Mouse (Mus musculus): ENCODE data around the gene Sla2.
"Not testable (repeated sequence)": the region's sequence is repeated elsewhere in the genome, so short reads cannot be mapped to it uniquely, and the experiment has no call there.

Gene Sla2

DNA sequence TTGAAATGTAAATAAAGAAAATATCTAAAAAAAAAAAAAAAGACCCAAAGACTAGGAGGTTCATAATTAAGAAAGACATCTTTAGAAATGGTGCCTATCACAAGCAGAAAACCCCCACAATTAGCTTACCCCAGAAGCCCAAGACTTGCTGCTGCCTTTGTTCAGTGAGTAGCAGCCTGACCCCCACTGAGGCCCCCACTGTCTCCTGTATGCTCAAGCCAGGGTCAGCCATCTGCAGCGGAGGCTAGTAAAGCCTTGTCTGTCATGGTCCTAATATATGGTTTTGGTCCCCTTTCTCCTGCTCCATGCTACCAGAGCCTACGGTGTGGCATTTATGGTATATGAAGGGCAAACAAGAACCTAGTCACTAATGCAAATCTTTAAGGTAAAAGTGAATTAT, 14.4 kb upstream of the Sla2 start:
- DNase-seq (ENCODE audit: low read depth, low spot score), result no peak

DNA sequence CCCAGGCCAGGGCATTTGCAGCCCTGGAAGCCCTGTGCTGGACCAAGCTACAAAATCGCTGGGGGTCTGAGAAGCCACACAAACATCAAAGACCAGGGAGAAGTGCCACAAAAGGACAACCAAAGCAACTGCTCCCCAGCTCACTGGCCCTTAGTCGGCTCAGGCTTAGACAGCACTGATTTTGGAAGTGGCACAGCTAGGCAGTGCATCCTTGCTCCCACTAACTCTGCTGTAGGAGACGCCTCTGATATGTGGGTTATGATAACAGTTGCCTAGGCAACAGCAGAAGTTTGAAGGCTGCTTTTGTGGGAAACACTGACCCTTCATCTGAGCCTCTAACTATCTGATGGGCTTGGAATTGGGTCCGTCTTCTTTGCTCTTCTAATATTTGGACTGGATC, 12.2 kb upstream of the Sla2 start:
- DNase-seq (ENCODE audit: low read depth, low spot score), result no peak

DNA sequence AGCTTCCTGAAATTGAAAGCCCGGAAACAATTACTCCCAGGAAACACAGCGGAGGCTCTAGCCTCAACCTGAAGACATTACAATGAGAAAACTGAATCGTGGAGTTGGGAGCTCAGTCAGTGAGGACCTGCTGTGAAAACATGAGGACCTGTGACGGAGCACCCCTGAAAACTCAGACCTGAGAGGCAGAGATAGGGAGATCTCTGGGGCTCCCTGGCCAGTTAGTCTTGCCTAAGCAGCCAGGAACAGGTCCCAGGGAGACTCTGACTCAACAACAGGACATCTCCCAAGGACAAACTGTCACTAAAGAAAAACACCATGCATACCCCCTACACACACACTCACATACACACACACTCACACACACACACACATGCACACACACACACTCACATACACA, 11.4 kb upstream of the Sla2 start:
- DNase-seq (ENCODE audit: low read depth, low spot score), result no peak

DNA sequence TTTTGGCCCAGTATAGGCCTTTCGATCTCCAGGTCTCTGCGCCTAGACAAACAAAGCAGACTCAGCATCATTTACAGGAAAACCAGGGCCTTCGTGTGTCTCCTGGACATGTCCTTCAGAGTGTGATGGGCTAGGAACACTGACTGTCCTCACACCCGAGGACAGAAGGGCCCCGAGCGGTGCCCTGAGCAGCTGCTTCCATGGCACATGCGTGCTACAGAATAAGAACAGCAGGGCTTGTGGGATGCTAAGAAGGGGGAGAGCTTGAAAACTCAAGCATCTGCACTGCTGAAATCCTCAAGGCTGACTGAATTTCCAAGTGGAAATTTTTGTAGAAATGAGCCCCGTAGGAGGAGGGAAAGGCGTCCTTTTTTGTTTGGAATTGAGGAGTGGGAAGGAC, 10.0 kb upstream of the Sla2 start:
- DNase-seq (ENCODE audit: low read depth, low spot score), result no peak

DNA sequence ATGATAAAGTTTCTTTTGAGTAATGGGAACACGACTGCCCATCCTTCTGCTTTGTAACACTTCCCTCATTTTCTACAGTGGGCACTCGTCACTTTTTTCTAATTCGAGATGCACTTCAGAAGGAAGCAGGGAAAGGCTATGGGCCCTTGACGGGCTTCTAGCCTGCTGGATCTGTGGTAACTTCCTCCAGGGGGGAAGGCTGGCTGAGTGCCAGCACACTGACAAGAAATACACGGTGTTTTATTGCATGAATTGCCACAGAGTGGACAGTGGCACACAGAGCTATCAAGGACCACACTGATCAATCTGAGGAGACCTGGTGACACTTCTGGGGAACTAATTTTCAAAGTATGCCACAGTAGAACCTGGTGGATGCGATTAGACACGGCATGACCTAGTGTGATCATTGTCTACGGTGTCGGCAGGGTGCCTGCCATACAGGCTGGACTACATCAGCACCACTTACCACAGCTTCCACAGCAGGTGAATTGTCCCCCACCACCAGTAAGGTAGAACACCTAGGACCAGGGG, 9.5 kb upstream of the Sla2 start:
- no peak for DNase-seq (ENCODE audit: low read depth, low spot score)

DNA sequence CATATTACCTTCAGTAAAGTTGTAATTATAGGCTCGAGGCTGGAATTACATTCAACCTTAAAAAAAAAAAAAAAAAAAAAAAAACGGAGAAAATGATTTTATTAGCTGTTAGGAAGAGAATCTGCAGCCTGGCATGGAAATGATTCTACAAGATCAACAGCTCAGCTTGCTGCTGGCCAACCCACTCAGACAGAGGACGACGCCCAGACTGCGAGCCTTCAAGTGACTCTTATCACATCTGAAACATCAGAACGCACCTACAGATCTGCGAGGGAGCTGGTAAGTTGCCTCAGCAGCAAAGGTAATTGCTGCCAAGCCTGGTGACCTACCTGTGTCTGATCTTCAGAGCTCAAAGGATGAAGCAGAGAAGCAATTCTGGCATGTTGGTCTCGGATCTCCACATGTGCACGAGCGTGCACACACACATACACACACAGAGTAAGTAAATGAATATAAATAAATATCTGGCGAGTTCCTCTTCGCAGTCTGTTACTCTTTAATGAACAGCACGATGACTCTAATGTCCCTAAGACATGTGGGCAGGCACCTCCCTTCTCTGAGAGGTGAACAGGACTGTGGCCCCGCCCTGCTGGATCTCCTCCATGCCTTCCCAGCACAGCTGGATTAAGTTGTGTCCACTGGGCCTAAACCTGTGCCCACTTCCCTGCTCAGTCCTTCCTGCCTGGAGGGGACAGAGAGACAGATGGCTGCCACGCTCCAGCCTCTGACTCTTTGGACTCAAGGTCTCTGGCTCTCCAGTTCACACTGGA, 7.7 kb upstream of the Sla2 start:
- no peak for DNase-seq (ENCODE audit: low read depth, low spot score)

DNA sequence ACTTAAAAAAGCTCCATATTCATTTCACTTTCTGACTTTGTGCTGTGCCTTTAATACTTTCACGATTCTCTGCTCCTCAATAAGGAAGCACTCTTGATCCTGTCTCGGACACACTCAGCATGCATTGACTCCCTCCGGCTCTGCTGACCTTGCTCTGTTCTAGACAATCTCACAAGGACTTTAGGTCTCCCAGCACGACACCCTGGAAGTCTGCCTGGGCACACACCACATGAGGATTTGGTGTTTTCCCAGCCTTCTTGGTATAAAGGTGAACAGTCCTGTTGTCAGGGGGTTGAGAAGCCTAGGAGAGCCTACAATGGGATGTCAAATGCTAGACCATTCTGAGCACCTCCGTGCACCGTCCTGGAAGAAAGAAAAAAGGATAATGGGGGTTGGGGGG, 5.8 kb upstream of the Sla2 start:
- no peak for DNase-seq (ENCODE audit: low read depth, low spot score)

DNA sequence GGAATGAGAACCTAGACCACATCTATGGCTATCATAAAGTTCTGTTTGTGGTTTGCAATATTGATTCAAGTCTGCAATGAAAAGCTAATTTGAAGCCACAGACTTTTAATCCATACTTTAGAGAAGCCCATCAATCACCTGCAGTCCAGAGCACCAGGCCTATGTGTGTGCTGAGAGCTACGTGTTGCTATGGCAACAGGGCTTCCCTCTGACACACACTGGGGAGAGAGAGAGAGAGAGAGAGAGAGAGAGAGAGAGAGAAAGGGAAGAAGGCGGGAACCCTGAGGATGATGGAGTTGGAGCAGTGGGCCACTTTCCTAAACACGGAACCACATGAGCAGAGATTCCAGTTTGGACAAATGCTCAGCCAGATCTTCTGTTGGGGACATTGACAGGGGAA, 5.2 kb upstream of the Sla2 start:
- no peak for DNase-seq (ENCODE audit: low read depth, low spot score)

DNA sequence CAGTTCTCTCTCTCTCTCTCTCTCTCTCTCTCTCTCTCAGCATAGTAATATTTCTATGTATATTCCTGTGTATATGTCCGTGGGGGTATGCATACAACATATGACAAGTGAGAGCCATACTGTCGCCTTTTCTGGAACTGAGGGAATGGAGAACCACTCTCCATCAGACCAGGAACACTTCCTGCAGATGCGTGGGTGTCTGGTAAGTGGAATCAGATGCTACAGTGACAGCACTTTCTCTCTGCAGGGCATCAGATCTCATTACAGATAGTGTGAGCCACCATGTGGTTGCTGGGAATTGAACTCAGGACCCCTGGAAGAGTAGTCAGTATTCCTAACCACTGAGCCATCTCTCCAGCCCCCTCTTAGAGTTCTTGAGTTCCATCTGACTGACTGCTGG, 1.5 kb upstream of the Sla2 start:
- no peak for DNase-seq (ENCODE audit: low read depth, low spot score)

DNA sequence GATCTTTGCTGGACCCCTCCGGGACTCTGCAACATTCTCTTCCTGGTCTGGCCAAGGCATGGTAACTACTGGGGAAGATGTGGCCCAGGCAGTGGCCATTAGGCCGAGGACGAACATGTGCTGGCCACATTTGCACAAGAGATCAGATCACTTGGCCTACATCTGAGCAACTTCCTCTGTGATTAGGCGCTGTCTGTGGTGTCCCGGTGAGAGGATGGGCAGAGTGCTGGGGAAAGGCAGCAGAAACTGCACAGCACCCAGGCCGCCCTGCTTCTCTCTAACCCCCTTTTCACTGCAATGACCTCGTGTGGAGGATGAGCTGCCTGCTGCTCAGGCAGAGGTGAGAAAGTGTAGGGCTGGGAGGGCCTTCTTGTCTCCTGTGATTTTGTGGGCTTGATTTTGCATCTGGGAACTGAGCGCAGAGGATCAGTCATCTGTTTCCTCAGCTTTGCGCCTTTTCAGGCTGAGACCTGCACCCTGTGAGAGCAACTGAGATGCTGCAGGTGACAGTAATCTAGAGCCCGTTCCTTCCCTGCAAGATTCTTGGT, 834 bp downstream of the Sla2 start:
- no peak for DNase-seq (ENCODE audit: low read depth, low spot score)

DNA sequence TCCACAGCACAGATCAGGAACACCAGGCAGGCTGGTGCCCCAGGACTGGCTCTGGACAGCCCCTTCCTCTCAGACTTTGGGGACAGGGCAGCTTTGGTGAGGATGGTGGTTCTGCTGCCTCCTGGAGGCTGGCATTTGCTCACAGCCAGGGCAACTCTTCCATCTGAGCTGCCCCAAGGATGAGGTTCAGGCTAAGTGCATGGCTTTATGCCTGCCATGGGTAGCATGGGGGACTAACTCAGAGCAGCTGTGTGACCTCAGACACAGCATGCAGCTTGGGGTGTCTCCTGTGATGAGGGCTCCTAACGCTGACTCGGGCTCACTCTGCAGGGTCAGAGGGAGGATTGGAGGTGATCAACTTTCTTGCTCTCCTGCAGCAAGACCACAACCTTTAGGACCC, 1.3 kb downstream of the Sla2 start:
- not testable (repeated sequence) for DNase-seq (ENCODE audit: low read depth, low spot score)

DNA sequence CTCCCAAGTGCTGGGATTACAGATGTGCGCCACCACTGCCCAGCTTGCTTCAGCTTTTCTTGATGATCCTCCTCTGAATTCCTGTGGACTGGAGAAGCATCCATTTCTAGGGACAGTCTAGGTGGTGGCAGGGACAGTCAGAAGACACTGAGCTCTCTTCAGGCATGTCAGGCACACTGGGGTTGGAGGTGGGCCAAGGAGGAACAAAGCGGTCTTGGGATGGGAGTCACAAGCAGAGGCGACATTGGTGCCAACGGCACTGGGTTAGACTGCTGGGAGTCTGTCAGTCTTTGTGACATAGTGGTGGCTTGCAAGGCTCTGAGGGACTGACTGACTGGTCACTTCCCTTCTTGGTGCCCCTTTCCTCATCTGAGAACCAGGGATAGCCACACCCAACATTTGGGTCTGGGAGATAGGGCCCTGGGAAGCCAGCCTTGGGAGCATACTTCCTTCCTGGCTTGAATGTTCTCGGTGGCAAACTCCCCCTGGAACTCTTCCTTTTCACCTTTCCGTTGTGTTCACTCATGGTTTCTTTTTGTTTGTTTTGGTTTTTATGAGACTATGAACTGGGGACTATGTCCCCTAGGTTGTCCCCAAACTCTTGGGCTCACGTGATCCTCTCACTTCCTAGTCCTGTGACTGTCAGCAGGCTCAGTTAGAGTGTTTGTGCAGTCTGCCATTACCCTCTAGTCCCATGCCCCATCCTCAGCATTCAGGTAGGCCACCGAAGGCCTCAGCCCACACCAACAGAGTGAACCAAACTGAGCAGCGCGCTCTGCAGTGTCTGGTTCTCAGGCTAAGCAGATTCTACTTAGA, 2.4 kb downstream of the Sla2 start:
- DNase-seq (ENCODE audit: low read depth, low spot score), result no peak

DNA sequence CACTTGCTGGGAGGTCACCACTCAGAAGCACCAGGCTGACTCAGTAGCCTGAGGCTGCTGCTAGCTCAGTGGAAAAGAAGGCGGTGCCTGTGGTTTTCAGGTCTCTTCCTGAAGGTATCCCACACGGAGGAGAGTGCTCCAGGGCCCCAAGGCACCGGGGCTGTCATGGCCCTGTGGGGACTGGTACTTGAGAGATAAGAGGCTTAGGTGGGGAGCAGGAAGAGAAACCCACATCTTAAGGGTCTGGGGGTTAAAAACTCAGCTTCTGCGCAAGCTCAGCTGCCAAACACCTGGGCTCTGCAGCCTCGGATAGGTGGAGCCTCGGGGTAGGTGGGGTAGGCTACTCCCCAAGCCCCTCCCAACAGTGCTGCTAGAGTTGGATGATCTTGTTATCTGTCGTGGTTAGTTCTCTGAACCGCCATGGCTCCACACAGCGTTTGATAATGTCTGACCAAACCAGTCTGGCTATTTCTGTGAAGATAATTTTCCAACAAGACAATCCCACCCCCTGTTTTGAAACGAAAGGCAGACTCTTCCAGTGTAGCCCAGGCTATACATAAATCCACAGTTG, 4.5 kb downstream of the Sla2 start:
- no peak for DNase-seq (ENCODE audit: low read depth, low spot score)

DNA sequence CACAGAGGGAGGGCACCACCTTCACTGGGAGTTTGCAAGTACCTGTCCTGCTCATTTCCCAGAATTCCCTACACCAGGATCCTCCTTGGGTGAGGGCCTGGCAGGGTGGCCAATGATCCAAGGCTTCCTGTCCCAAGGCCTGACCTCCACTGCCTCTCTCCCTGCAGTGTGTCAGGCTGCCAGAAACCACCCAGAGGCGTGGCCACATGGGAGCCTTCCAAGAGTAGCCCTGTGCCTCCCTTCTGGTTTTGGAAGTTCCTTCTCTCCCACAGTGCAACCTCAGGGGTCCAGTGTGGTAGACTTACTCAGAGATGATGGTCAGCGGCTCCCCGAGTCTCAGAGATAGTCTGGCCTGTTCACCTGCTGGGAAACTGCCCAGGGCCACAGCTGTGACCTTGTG, 7.5 kb downstream of the Sla2 start:
- DNase-seq (ENCODE audit: low read depth, low spot score), result no peak

DNA sequence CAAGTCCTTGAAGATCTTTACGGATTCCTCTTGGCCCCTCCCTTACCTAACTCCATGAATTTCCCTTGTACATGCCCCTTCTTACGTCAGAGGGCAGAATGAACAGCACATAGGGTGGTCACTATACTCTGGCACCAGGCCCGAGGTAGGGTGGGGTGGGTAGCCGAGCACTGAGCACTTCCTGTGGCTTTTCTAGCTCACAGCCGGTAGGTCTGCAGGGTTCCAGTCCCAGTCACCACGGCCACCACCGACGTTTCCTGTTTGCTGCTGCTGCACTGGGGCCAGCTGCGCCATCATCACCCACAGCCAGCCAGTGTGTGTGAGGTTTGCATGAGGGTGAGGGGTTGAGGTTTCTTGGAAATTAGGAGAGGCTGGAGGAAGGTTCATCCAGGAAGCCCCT, 9.3 kb downstream of the Sla2 start:
- no peak for DNase-seq (ENCODE audit: low read depth, low spot score)

DNA sequence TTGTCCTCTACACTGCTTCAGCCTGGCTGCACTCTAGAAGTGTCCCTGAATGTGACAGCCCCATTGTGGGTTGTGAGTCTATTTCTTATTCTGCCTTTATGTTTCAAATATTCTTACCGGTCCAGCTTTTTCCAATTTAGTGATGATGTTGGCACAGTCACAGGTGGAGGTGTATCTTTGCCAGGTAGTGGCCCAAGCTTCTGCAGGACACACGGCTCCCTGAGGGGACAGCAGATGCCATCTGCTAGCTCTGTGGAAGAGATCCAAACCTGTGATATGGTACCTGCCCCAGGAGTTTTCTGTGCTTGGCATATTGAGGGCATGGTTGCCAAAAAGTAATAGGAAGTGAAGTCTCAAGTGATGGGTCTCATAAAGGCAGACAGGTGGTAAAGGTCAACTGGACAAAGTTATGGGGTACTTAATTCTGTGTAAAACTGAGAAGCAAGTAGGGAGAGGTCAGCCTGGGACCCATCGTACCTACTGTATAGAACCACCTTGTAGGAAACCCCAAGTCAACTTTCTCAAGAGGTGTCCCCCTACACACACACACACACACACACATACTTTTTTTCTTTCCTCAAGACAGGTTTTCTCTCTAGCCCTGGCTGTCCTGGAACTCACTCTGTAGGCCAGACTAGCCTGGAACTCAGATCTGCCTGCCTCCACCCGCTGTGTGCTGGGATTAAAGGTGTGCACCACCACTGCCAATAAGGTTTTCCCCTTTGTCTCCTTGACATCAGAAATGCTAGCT, 12.1 kb downstream of the Sla2 start:
- DNase-seq (ENCODE audit: low read depth, low spot score), result no peak

DNA sequence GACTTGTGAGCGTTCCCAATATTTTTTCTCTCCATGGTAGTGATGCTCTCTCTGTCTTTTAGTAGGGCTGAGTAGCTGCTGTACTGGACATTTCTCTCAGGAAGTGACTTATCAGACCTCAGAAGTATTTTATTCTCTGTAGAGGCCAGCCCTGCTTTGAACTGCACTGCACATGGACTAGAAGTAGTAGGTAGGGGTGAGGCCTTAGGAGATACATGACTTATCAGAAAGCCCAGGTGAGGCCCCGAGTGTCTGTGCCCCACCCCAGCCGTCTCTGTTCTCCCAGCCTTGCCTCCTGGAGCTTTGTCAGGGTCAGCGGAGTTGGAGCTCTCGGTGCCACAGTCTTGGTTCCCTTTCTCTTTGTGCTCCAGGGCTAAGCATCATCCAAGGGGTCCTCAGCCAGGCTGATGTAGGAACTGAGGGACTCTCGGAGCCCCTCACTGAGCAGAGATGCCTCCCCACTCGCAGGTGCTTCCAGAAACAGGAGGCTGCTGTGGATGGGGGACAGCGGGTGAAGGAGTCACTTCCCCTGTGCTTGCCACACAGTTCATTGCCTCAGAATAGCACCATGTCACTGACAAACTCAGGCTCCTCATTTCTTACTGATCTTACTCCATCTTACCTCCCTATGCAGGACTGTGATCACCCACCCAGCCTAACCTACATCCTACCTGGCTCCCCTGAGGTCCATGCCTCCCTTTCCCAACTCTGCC, 12.8 kb downstream of the Sla2 start:
- no peak for DNase-seq (ENCODE audit: low read depth, low spot score)

DNA sequence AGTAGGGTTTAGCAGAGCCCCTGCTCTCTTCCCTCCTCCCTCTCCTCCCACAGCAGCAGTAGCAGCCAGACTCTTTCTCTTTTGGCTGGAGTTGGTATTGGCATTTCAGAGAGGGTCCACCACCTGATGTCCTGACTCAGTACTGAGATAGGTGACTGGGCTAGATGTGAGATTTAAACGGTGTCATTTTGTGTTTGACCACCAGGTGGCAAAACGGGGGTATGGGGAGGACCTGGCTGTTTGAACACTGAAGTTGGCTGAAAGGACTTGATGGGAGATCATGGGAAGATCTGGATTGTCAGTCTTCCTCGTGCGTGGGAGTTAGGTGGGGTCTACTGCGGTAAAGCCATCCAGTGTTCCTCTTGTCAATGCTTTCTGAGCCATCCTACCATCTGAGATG, 13.4 kb downstream of the Sla2 start:
- peak; percentile 63 for DNase-seq (ENCODE audit: low read depth, low spot score)

DNA sequence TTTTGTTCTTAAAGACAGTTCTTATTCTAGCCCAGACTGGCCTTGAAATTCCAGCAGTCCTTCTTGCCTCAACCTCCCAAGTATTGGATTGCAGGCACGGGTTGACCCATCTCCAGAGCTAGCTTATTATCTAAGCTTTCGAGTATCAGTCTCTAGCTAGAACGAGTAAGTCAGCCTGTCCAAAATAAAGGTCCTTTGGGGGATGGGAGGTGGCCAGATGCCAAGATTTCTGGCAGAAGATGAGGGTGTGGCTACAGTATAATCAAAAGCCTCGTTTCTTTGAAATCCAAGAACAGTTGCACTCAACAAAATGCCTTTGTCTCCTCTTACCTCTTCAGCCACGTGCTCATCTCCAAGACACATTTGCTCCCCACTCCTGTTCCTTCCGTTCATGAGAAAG, 16.5 kb downstream of the Sla2 start:
- no peak for DNase-seq (ENCODE audit: low read depth, low spot score)

DNA sequence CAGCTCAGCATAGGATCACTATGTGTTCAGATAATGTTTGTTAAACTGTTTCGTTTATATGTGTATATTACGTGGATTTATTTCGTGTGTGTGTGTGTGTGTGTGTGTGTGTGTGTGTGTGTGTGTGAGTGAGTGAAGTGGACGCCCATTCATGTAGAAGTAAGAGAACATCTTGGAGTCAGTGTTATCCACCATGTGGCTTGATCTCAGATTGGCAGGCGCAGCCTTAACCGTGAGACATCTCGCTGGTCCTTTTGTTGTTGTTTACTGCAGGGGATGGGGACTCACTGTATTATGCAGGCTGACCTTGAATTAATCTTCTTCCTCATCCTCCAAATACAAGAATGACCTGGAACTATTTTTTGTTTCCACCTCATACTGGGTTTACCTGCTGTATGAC, 17.4 kb downstream of the Sla2 start:
- no peak for DNase-seq (ENCODE audit: low read depth, low spot score)

DNA sequence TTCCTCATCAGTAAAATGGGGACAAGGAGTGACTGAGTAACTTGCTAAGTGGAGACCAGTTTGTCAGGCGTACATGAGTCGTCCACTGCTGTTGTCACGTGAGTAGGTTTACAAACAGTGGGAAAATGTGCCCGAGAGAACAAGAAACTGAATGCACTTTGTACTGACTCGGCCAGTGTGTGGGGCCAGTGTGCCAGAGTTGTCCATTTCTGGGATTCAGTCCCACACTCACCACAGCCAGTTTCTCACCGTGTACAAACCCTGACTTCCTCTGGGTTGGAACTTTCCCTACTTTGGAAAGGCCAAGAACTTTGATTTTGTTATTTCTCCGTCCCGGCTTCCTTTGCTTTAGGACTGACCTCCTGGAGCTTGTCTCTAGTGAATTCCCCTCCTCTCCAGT, 18.0 kb downstream of the Sla2 start:
- DNase-seq (ENCODE audit: low read depth, low spot score), result no peak

All from A20 (cell line).